Mouse (Mus musculus) urinary bladder, postnatal 4 days (tissue): ENCODE results near the gene B3galt2.
"Not testable (repeated sequence)": the region's sequence is repeated elsewhere in the genome, so short reads cannot be mapped to it uniquely, and the experiment has no call there.

ENCODE experiments used
- DNase-seq, 2 experiments: peaks; one replicate each; pipeline ENCODE4 v3.0.0; 2021 to 2022; ENCODE audit warnings: low spot score in 2 of 2

The B3galt2 gene

DNA sequence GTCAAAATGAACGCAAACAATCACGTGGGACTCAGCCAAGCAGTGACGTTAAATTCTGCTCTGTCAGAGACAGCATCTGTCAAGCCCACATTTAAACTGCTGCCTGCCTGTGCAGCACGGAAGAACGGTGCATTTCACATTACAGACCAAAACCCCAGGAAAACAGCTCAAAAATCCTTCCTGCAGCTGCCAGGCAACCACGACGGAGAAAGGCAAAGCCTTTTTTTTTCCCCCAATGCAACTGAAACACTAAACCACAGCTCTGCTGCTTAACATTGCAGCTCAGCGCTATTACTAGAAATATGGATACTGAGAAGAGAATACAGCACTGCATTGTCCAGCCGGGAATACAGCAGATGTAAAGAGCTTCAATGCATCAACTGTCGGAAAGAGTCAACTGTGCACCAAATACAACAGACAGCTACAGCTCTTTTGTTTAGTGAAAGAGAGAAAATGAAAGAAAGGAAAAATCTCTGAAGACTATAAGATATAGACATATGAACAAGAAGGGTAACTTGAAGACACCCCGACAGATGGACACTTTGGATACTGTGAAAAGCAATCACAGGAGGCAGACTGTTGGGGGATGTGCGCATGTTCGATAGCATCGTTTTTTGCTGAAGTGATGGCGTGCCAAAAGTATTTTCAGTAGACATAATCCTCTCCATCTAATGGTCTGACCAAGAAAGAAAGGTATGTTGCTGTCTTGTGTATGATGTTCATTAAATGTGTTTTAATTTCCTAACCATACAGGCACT, at the start of gene B3galt2:
TSS of gene B3galt2 (plus strand) at position 15 of the 758 bp plus-strand sequence.
- no peak for DNase-seq

DNA sequence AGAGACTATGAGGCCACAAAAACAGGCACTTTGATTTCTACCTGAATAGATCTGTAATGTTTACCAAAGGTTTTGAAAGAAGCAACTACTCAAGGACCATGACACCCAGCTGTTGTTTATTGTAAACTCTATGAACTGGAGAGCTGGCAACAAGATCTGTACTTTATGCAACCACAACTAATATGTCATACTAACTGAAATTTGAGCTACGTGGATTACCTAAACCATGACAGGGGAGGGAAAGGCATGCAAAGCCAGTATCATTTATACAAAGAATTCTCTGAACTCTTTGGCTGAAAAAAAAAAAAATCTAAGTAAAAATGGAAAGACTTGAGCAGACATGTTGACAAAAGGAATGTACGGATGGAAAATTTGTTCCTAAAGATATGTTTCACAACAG, 43.6 kb upstream of the B3galt2 start:
- no peak for DNase-seq

DNA sequence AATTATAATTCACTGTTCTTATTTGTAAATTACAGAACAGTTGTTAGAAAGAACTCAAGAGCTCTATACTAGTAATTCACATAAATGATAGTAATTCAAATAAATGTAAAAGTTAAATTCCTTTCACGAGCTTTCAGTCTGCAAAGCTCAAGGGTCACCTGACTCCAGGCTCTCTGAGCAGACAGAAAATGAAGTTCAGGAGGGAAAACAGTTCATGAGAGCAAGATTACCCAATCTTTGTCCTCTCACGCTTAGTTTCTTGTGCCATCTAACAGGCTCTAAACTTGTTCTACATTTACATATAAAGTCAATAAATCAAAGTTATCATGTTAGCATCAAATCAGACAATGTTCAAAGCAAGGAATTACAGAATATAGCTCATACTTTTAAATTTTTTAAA, 31.6 kb upstream of the B3galt2 start:
- DNase-seq: no peak

DNA sequence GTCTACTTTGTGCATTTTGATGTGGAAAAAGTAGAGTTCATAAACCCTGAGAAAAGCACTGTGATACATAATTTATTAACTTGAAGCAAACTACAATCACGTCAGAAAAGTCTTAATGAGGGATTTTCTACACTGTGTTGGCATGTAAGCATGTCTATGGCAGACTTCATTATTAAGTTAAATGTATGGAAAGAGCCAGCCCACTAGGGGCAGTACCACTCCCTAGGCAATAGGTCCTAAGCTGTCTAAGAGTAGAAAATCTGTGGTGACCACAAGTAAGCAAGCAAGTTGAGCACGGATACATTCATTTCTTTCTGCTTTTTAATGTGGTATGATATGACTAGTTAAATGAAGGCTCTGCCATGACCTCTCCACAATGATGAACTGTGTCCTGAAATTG, 27.6 kb upstream of the B3galt2 start:
- no peak for DNase-seq

DNA sequence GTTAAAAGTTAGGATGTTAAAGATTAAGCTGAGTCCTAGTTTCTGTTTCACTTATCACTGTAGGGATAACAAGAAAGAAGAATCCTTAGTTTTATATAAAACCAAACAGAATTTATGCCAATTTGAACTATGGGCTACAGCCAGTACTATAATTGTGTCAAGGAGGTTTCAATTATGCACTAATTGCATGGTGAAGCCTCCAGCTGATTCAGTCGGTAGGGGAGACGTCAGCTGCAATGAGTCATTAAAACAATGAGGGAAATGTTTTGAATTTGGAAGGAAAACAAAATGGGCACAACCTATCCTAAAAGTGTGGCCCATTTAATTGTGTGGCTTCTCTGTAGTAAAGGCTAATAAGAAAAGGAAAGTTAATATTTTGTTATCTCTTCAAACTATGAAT, 20.7 kb upstream of the B3galt2 start:
- no peak for DNase-seq

GRCm38 (mm10) chr1:143621930-143622329, 18.5 kb upstream of the B3galt2 start:
- DNase-seq: no peak

DNA sequence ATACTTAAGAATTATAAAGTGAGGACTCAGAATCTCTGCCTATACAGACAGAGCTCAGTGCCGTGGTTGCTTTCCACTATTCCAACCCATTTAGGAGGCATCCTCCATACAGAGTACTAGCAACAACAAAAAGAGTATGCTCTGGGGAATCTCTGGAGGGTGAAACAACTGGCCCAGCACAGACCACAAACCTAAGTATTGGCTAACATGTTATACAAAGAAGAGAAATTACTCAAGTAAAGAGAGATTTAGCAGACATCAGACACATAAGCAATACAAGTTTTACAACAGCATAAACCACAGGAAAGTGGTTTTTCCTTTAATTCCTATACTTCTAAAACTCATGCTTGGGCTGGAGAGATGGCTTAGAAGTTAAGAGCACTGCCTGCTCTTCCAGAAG, 17.8 kb upstream of the B3galt2 start:
- DNase-seq: no peak

GRCm38 (mm10) chr1:143631337-143631736, 9.1 kb upstream of the B3galt2 start:
- DNase-seq: no peak

DNA sequence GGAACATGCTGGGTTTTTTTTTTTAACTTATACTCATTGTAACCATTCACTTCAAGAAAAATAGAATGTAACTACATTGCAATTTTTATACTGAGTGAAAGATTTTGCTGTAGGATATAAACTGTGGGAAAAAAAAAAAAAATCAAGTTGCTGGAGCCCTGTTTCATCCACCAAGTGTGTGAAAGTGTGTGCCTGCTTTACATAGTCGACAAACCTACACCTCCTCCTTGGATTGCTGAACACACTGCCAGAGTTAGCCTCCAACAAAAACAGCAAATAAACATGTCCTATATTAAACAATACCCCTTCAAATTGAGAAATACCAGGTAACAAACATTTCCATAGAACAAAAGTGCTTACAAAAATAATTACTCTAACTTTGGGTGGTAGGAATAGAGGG, 8.1 kb upstream of the B3galt2 start:
- no peak for DNase-seq

DNA sequence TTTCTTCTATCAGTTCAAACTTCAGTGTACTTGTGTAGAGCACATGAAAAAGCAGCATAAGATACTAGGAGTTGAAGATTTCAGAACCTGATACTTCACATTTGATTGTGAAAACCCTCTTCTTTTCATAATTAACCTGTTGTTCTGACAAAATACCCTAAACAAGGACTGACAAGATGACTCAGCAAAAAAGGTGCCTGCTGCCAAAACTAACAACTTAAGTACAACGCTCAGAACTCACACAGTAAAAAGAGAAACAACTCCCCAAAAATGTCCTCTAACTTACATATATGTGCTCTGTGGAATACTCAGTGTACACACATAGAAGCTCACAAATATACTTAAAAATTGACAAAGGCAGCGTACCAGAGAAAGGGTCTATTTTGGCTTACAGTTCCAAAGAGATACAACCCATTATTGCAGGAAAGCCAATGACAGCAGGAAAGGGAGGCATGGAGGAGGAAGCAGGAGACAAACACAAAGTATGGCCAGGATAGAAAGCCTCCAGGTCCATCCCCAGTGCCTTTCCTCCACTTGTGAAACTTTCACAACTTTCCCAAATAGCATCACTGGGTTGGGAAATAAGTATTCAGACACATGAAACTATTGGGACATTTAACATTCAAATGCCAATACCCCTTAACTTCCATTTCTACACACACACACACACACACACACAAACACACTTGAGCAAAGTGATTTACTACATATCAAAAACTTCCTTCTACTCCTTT, 7.4 kb upstream of the B3galt2 start:
- no peak for DNase-seq

DNA sequence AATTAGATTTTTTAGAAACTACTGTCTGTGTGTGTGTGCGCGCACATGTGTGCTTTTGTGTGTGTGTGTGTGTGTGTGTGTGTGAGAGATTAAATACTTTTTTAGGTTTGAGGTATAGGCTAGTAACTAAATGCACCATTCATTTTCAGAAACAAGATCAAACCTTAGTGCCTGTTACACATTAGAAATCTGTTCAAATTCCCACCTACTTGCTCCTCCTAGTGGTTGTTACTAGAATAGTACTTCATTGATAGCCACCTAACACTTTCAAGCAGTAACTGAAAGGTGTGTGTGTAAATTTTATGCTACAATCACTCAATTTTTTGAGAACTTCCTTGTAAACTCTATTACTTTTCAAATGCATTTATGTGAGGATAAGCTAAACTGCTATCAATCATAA, 3.8 kb downstream of the B3galt2 start:
- no peak for DNase-seq

- no peak for DNase-seq
Observed at GRCm38 (mm10) chr1:143645386-143645785, 4.9 kb downstream of the B3galt2 start.

GRCm38 (mm10) chr1:143646219-143646618, 5.8 kb downstream of the B3galt2 start:
- DNase-seq: no peak

GRCm38 (mm10) chr1:143650317-143650716, 9.9 kb downstream of the B3galt2 start:
- DNase-seq: no peak

- DNase-seq: no peak
Observed at GRCm38 (mm10) chr1:143653646-143654045, 13.2 kb downstream of the B3galt2 start.

DNA sequence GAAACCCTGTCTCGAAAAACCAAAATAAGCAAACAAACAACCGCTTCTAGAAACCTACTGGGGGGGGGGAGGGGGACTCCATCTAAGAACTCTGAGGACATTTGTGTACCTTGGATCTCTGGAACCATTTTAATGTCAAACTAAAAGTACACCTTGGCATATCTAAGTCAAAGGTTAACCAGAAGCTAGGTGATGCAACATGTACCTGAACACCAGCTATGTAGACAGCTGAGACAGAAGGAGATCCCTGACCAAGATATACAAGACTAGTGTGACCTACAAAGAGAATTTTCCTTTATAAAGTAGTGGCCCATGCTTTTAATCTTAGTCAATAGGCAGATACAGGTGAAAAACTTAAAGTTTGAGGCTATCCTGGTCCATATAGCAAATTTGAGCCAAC, 22.7 kb downstream of the B3galt2 start:
- DNase-seq: no peak

DNA sequence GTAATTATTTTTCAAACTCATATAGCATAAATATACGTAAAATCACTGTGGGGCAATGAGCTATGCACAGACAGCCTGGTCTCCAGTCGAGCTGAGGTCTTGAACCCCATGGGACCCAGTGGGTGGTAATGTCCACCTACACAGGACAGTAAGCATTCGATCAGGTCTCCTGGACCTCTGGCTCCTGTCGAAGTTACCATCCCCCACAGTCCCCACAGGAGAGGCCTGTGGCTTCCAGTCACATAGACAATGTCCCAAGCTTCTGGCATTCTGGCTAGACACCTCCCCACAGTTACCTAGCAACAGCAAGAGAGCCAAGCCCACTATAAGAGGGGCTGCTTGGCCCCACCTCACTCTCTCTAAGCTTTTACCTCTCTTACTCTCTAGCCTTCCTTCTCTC, 24.3 kb downstream of the B3galt2 start:
- not testable (repeated sequence) for DNase-seq

DNA sequence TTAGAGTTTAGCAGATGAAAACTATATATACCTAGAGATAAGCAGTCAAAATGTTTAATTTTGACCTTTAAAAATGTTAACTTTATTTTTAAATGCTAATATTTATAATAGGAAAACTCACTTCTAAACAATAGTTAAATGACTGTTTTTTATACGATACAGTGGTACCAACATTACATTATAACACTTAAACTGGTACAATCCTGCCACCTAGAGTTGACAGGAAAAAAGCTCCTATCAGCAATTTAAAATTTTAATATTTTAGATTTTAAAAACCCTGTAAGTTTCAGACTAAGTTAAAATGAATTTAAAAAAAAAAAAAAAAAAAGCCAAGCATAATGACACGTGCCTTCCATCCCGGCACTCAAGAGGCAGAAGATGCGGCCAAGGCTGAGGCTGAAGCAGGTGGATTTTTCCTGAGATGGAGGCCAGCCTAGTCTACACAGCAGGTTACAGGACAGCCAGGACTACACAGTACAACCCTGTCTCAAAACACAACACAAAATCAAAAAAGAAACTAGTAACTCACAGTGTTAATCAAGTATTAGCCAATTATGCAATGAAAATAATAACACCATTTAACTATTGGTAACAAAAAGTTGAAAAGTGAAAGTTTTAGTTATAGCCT, 35.4 kb downstream of the B3galt2 start:
- no peak for DNase-seq

DNA sequence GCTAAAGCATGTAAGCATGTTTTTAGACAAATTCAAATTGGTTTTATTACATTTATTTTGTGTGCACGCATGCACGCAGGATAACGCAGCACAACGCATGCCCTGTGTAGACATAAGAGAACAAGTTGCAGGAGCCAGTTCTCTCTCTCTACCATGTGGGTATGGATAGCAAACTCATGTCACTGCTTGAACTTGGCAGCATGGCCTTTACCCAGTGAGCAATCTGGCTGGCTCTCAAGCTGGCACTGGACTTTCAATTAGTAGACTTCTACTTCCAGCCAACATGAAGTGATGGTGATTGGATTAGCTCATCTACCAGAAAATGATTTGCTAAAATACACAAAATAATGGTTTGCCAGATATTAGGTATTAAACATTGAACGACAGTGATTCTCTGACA, 40.6 kb downstream of the B3galt2 start:
- DNase-seq: no peak

DNA sequence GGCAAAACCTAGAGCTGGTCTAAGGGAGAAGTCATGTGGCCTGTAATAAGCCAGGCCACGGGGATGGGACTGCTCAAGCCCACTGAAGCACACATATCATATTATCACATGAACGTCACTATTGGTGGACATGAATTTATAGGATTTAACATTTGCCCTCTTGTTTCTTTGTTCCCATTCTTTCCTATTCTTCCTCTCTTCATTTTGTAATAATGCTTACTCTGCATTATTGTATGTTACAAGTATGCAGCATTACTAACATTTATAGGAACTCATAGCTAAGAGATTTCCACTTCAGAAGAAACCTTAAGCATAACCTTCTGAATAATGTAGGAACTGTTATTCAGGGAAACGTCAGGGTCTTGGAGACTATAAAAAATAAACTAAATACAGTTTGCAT, 44.4 kb downstream of the B3galt2 start:
- no peak for DNase-seq

- DNase-seq: no peak
Observed at GRCm38 (mm10) chr1:143701736-143702135, 61.3 kb downstream of the B3galt2 start.

DNA sequence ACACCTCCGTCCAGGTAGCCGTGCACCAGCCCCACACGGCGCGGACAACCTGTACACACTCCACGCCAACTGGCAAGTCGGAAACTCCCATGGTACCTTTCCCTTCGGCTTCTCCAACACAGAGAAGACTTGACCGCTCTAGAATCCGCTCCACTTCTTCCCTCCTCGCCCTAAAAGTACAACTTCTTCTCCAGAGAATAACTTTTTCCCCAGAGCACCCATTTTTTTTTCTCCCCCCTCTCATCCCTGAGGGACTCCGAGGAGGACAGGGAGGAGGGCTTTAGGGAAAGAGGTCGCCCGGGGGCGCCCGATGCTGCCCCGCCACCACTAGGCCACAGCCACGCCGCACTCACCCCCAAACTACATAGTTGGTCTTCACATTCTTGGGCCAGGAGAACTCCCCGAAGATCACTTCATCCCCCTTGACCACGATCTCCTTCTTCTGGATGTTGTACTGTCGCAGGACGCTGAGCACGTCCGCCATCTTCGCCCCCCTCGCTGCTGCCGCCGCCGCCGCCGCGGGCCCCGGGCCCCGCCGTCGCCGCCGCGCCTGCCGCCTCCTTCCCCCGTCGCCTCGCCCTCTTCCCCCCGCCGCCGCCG, 61.8 kb downstream of the B3galt2 start:
- peak in 1 of 2 experiments; percentile 62 for DNase-seq
